Mouse (Mus musculus): ENCODE data around the gene Lmbr1. TPM values are rescaled to one million over a fixed set of nuclear protein-coding genes. Genes with fewer than 3 reads are reported as not detected.

Lmbr1 gene
- total RNA-seq, 2 experiments from 2014 or later: 29.3 to 33.7 TPM

Small RNA genes lying within 50 kb of the gene (microRNA-seq; reads per million reads assigned to microRNA genes)
- gene Gm23801: 0 reads per million in 2 experiments

Other genes with a start within 250 kb of the Lmbr1 start
- 10 to 100 TPM; 17.2 to 17.5 TPM for gene Rnf32, start 182.4 kb downstream of the Lmbr1 start, total RNA-seq (2021)
- gene Nom1, start 56.3 kb upstream of the Lmbr1 start, total RNA-seq (2021): 10 to 100 TPM; 14.2 to 17.4 TPM
- not detected for gene Mnx1, start 100.1 kb upstream of the Lmbr1 start, total RNA-seq (2021)
- 10 to 100 TPM; 81.2 to 84.5 TPM for gene Ube3c, start 190.9 kb upstream of the Lmbr1 start, total RNA-seq (2021)

Measured in layer of hippocampus, postnatal 14 days (tissue).